Mouse (Mus musculus): ENCODE data around the gene Stat1. TPM values are rescaled to one million over a fixed set of nuclear protein-coding genes. Genes with fewer than 3 reads are reported as not detected.

Gene Stat1
- polyA plus RNA-seq, 1 experiment from 2014 or later: 13.6 TPM

- H3K4me1 ChIP-seq (replicated peaks): peaks cover 20% of the 10 kb centered on the region
- no peaks in the 10 kb centered on the region for H3K27me3 ChIP-seq (ENCODE audit: insufficient read depth, poor library complexity, severe bottlenecking)
- WGBS: 39% methylated on average over 3 of the region's 3 CpGs
- H3K9me3 ChIP-seq: no peaks in the 10 kb centered on the region
- H3K36me3 ChIP-seq: peaks cover 24% of the 10 kb centered on the region
- no peak for DNase-seq (ENCODE audit: low spot score)
- H3K27ac ChIP-seq: no peak overlapping the region
- no peak overlapping the region for H3K4me3 ChIP-seq
Measured at GRCm38 (mm10) chr1:52152936-52153335, 33.7 kb downstream of the Stat1 start.

- DNase-seq (ENCODE audit: low spot score): no peak
- Histone ChIP-seq H3K9me3 (no peaks in the 10 kb centered on the region), H3K36me3 (peaks cover 26% of the 10 kb centered on the region), H3K4me1 (replicated peaks) (peaks cover 9% of the 10 kb centered on the region), H3K27me3 (ENCODE audit: insufficient read depth, poor library complexity, severe bottlenecking) (no peaks in the 10 kb centered on the region), H3K27ac (no peak overlapping the region), H3K4me3 (no peak overlapping the region)
- WGBS: 88% methylated on average over 8 of the region's 8 CpGs
Measured at GRCm38 (mm10) chr1:52154890-52155289, 35.6 kb downstream of the Stat1 start.

- Histone ChIP-seq H3K9me3 (no peaks in the 10 kb centered on the region), H3K27me3 (ENCODE audit: insufficient read depth, poor library complexity, severe bottlenecking) (no peaks in the 10 kb centered on the region), H3K4me3 (no peak overlapping the region), H3K36me3 (peaks cover 22% of the 10 kb centered on the region), H3K4me1 (replicated peaks) (no peaks in the 10 kb centered on the region), H3K27ac (no peak overlapping the region)
- 91% methylated on average over 10 of the region's 10 CpGs for WGBS
- DNase-seq (ENCODE audit: low spot score): no peak
Measured at GRCm38 (mm10) chr1:52156351-52156750, 37.1 kb downstream of the Stat1 start.

- H3K4me3 ChIP-seq: no peak overlapping the region
- no peak overlapping the region for H3K27ac ChIP-seq
- WGBS: 97% methylated on average over 2 of the region's 2 CpGs
- DNase-seq (ENCODE audit: low spot score): no peak
- no peaks in the 10 kb centered on the region for H3K27me3 ChIP-seq (ENCODE audit: insufficient read depth, poor library complexity, severe bottlenecking)
- peaks cover 16% of the 10 kb centered on the region for H3K36me3 ChIP-seq
- H3K4me1 ChIP-seq (replicated peaks): no peaks in the 10 kb centered on the region
- H3K9me3 ChIP-seq: no peaks in the 10 kb centered on the region
Measured at GRCm38 (mm10) chr1:52158040-52158439, 38.8 kb downstream of the Stat1 start.

GRCm38 (mm10) chr1:52158490-52159381 is 39.5 kb downstream of the Stat1 start:
- Histone ChIP-seq H3K27ac (no peak overlapping the region), H3K36me3 (peaks cover 16% of the 10 kb centered on the region), H3K9me3 (no peaks in the 10 kb centered on the region), H3K4me3 (no peak overlapping the region), H3K27me3 (ENCODE audit: insufficient read depth, poor library complexity, severe bottlenecking) (no peaks in the 10 kb centered on the region), H3K4me1 (replicated peaks) (no peaks in the 10 kb centered on the region)
- no peak for DNase-seq (ENCODE audit: low spot score)
- WGBS: 87% methylated on average over 17 of the region's 17 CpGs

GRCm38 (mm10) chr1:52161151-52161550 is 41.9 kb downstream of the Stat1 start:
- 89% methylated on average over 8 of the region's 8 CpGs for WGBS

GRCm38 (mm10) chr1:52163707-52164457 is 44.6 kb downstream of the Stat1 start:
- H3K4me1 ChIP-seq (replicated peaks): 0 out of 2 replicates have a peak, but pooled peaks cover 4% of the 10 kb centered on the region
- H3K27me3 ChIP-seq (ENCODE audit: insufficient read depth, poor library complexity, severe bottlenecking): no peaks in the 10 kb centered on the region
- H3K4me3 ChIP-seq: no peak overlapping the region
- no peak overlapping the region for H3K27ac ChIP-seq
- no peaks in the 10 kb centered on the region for H3K9me3 ChIP-seq
- H3K36me3 ChIP-seq: 0 out of 2 replicates have a peak, but pooled peaks cover 3% of the 10 kb centered on the region
- no peak for DNase-seq (ENCODE audit: low spot score)
- WGBS: 93% methylated on average over 5 of the region's 5 CpGs

More at GRCm38 (mm10) chr1:52161151-52161550, 41.9 kb downstream of the Stat1 start:
- peaks cover 14% of the 10 kb centered on the region for H3K36me3 ChIP-seq
- no peaks in the 10 kb centered on the region for H3K9me3 ChIP-seq
- H3K4me3 ChIP-seq: no peak overlapping the region
- no peak overlapping the region for H3K27ac ChIP-seq
- H3K27me3 ChIP-seq (ENCODE audit: insufficient read depth, poor library complexity, severe bottlenecking): no peaks in the 10 kb centered on the region
- DNase-seq (ENCODE audit: low spot score): no peak
- H3K4me1 ChIP-seq (replicated peaks): no peaks in the 10 kb centered on the region

- Histone ChIP-seq H3K36me3 (no peaks in the 10 kb centered on the region), H3K4me3 (no peak overlapping the region), H3K27me3 (ENCODE audit: insufficient read depth, poor library complexity, severe bottlenecking) (no peaks in the 10 kb centered on the region), H3K4me1 (replicated peaks) (0 out of 2 replicates have a peak, but pooled peaks cover 4% of the 10 kb centered on the region), H3K27ac (no peak overlapping the region), H3K9me3 (no peaks in the 10 kb centered on the region)
- 74% methylated on average over 14 of the region's 14 CpGs for WGBS
- no peak for DNase-seq (ENCODE audit: low spot score)
Measured at GRCm38 (mm10) chr1:52166652-52167220, 47.5 kb downstream of the Stat1 start.

GRCm38 (mm10) chr1:52170057-52170456 is 50.8 kb downstream of the Stat1 start:
- no peaks in the 10 kb centered on the region for H3K36me3 ChIP-seq
- no peak overlapping the region for H3K4me3 ChIP-seq
- WGBS: 12% methylated on average over 3 of the region's 3 CpGs
- no peaks in the 10 kb centered on the region for H3K27me3 ChIP-seq (ENCODE audit: insufficient read depth, poor library complexity, severe bottlenecking)
- no peaks in the 10 kb centered on the region for H3K9me3 ChIP-seq
- DNase-seq (ENCODE audit: low spot score): peak; percentile 42
- no peak overlapping the region for H3K27ac ChIP-seq
- 0 out of 2 replicates have a peak, but pooled peaks cover 4% of the 10 kb centered on the region for H3K4me1 ChIP-seq (replicated peaks)

GRCm38 (mm10) chr1:52170747-52171146 is 51.5 kb downstream of the Stat1 start:
- WGBS: 72% methylated on average over 7 of the region's 7 CpGs

GRCm38 (mm10) chr1:52171271-52171670 is 52.0 kb downstream of the Stat1 start:
- H3K27ac ChIP-seq: no peak overlapping the region
- H3K4me3 ChIP-seq: no peak overlapping the region
- H3K9me3 ChIP-seq: no peaks in the 10 kb centered on the region
- no peak for DNase-seq (ENCODE audit: low spot score)
- H3K36me3 ChIP-seq: no peaks in the 10 kb centered on the region
- no peaks in the 10 kb centered on the region for H3K27me3 ChIP-seq (ENCODE audit: insufficient read depth, poor library complexity, severe bottlenecking)
- 0 out of 2 replicates have a peak, but pooled peaks cover 4% of the 10 kb centered on the region for H3K4me1 ChIP-seq (replicated peaks)
- 82% methylated on average over 8 of the region's 8 CpGs for WGBS

More at GRCm38 (mm10) chr1:52170747-52171146, 51.5 kb downstream of the Stat1 start:
- Histone ChIP-seq H3K4me3 (no peak overlapping the region), H3K9me3 (no peaks in the 10 kb centered on the region), H3K36me3 (no peaks in the 10 kb centered on the region), H3K27me3 (ENCODE audit: insufficient read depth, poor library complexity, severe bottlenecking) (no peaks in the 10 kb centered on the region), H3K27ac (no peak overlapping the region), H3K4me1 (replicated peaks) (0 out of 2 replicates have a peak, but pooled peaks cover 4% of the 10 kb centered on the region)
- no peak for DNase-seq (ENCODE audit: low spot score)

GRCm38 (mm10) chr1:52175321-52175720 is 56.1 kb downstream of the Stat1 start:
- Histone ChIP-seq H3K9me3 (no peaks in the 10 kb centered on the region), H3K36me3 (no peaks in the 10 kb centered on the region), H3K4me1 (replicated peaks) (no peaks in the 10 kb centered on the region), H3K27me3 (ENCODE audit: insufficient read depth, poor library complexity, severe bottlenecking) (no peaks in the 10 kb centered on the region), H3K4me3 (no peak overlapping the region), H3K27ac (no peak overlapping the region)
- WGBS: 73% methylated on average over 5 of the region's 5 CpGs
- DNase-seq (ENCODE audit: low spot score): no peak
